Mouse (Mus musculus): ENCODE measurements around the gene Zfp704.

DNA sequence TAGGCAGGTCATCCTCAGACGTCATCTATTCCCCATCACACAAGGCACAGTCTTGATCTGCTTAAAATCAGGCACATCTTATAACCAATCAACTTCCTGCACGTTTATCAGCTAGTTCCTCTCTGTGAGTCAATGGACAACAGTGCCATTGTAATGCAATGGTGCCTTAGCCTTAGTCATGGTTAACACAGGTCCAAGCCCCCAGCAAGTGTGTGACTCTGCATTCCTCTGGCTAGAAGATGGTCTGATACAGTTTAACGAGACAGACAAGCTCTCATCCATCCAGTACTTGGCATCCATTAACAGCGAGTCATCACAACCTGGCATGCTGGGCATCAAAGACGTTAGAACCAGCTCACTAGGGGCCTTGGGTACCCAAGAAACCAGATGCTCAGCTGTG is 85.5 kb downstream of the Zfp704 start:
- TF ChIP-seq CTCF (IDR thresholded peaks at IDR 0.05; ENCODE audit: low read depth, low read length) (no peak), GATA1 (IDR thresholded peaks at IDR 0.05; ENCODE audit: borderline replicate concordance, low read length) (no peak), POLR2AphosphoS5 (IDR thresholded peaks at IDR 0.05; ENCODE audit: insufficient replicate concordance, low read depth, low read length) (no peak), TAL1 (conservative IDR thresholded peaks at IDR 0.05; ENCODE audit: low read depth, low read length) (no peak), GATA2 (IDR thresholded peaks at IDR 0.05; ENCODE audit: borderline replicate concordance, low read depth, low read length) (no peak)

Data from G1E (cell line).